Mouse (Mus musculus): ENCODE data around the gene Kcnj14.

DNA sequence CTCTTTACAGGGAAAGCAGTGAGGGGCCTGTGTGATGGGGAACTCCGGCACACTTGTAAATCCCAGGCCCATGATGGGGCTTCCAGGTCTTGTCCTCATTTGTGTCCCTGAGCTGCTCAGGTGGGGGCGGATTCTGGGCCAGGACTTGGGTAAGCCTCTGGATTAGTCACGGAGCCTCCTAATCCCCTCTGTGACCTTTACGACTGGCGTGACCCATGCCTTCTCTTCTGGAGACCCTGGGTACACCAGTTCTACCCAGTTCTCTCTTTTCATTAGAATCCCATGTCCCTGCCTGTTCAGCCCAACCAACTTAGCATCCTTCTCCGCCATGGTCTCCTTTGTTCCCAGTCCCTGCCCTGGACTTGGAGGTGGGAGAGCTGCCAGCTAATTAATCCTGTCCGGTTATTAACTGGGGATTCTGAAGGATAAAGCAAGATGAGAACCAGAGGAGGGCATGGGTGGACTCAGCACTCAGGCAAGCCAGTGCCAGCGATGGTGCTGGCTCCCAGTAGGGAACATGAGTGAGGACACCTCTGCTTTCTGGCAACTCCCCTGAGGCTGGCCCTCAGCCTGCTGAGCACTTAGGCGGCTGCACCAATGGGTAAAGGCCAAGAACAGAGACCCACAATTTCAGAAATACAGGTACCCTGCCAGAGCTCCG, 9.1 kb downstream of the Kcnj14 start:
- no peak for TF ChIP-seq ZNF384 (IDR thresholded peaks at IDR 0.05; ENCODE audit: low read depth, low read length)
- no peak for TF ChIP-seq MEF2A (IDR thresholded peaks at IDR 0.05; ENCODE audit: borderline replicate concordance, low read depth, low read length)
